Mouse (Mus musculus) lung, embryonic 14.5 days (tissue): ENCODE data around the gene Bptf. TPM values are rescaled to one million over a fixed set of nuclear protein-coding genes. Genes with fewer than 3 reads are reported as not detected.

ENCODE experiments used
- ATAC-seq: fragments of 200-750 bp; cut with Nextera tagmentation; 2 replicates; pipeline ENCODE4 v1.8.0; 2017; ENCODE audit warnings: mild to moderate bottlenecking, moderate TSS enrichment, moderate library complexity; ENCODE audit not compliant: insufficient read depth
- DNase-seq: peaks from one replicate; pipeline ENCODE4 v3.0.0-alpha.2; 2015
- H3K27ac ChIP-seq: fragments of 300-500 bp; sonication (generic); 2 replicates; pipeline ENCODE4 v1.5.1; 2014; ENCODE audit warnings: low read depth, mild to moderate bottlenecking, moderate library complexity
- H3K27me3 ChIP-seq: fragments of 300-500 bp; sonication (generic); 2 replicates; pipeline ENCODE4 v1.6.1; 2014; ENCODE audit warnings: low read length, control low read depth; ENCODE audit not compliant: insufficient read depth
- H3K36me3 ChIP-seq: fragments of 300-500 bp; sonication (generic); 2 replicates; pipeline ENCODE4 v1.6.1; 2014; ENCODE audit warnings: control low read depth; ENCODE audit not compliant: insufficient read depth
- H3K4me1 ChIP-seq: fragments of 300-500 bp; sonication (generic); 2 replicates; pipeline ENCODE4 v1.6.1; 2014; ENCODE audit warnings: antibody characterized with exemption, control low read depth; ENCODE audit not compliant: insufficient read depth
- H3K4me2 ChIP-seq: fragments of 300-500 bp; sonication (generic); 2 replicates; pipeline ENCODE4 v1.6.1; 2014; ENCODE audit warnings: mild to moderate bottlenecking
- H3K4me3 ChIP-seq: fragments of 300-500 bp; sonication (generic); 2 replicates; pipeline ENCODE4 v1.5.1; 2014; ENCODE audit warnings: low read depth, low read length
- H3K9ac ChIP-seq: fragments of 300-500 bp; sonication (generic); 2 replicates; pipeline ENCODE4 v1.6.1; 2014
- H3K9me3 ChIP-seq: fragments of 300-500 bp; sonication (generic); 2 replicates; pipeline ENCODE4 v1.6.1; 2016; ENCODE audit warnings: low read depth, low read length, control low read depth
- CTCF ChIP-seq: IDR thresholded peaks from 2 replicates; pipeline ENCODE4 v1.5.1; 2016; ENCODE audit warnings: antibody characterized with exemption, low read depth
- WGBS: fragments of 180-500 bp; shearing (Covaris S2); extraction: QIAGEN DNeasy Blood & Tissue Kit; methylation state at CpG from one replicate; pipeline ENCODE4 v1.1.7; 2014; 5-methylcytosine and 5-hydroxymethylcytosine counted together
- polyA plus RNA-seq: library from polyadenylated mRNA; unstranded; fragments of >200 nt; fragmentation: Nextera tagmentation; extraction: Ambion mirVana; gene quantifications from 2 replicates; pipeline ENCODE4 v1.2.1, GENCODE M21; 2014

Gene Bptf
- polyA plus RNA-seq, 1 experiment from 2014 or later, result 40.6 TPM

- DNase-seq (peak; percentile 51), ATAC-seq (peak; percentile 78)
- H3K36me3 ChIP-seq, result 0 out of 2 replicates have a peak, but pooled peaks cover 16% of the 10 kb centered on the region
- H3K4me3 ChIP-seq, result no peak overlapping the region
- peaks cover 14% of the 10 kb centered on the region for H3K4me1 ChIP-seq
- H3K4me2 ChIP-seq, result peak overlapping the region; percentile 20; the same call in 1 of the 2 replicates
- H3K27ac ChIP-seq, result peak overlapping the region; percentile 2; the same call in 1 of the 2 replicates
- 28% methylated on average over 7 of the region's 7 CpGs for WGBS
- no peaks in the 10 kb centered on the region for H3K9me3 ChIP-seq
- H3K9ac ChIP-seq, result no peak overlapping the region; the same call in 1 of the 2 replicates
- no peaks in the 10 kb centered on the region for H3K27me3 ChIP-seq
- TF ChIP-seq CTCF, result no peak
These were observed 7.6 kb downstream of the Bptf start for GRCm38 (mm10) chr11:107124327-107124731.

GRCm38 (mm10) chr11:107117789-107118188 lies 14.1 kb downstream of the Bptf start:
- no peak overlapping the region for H3K27ac ChIP-seq
- 81% methylated on average over 12 of the region's 12 CpGs for WGBS
- no peak for DNase-seq
- H3K4me2 ChIP-seq, result no peak overlapping the region
- 0 out of 2 replicates have a peak, but pooled peaks cover 8% of the 10 kb centered on the region for H3K36me3 ChIP-seq
- no peak for TF ChIP-seq CTCF
- no peaks in the 10 kb centered on the region for H3K27me3 ChIP-seq
- no peak for ATAC-seq
- peaks cover 12% of the 10 kb centered on the region for H3K4me1 ChIP-seq
- H3K9me3 ChIP-seq, result no peaks in the 10 kb centered on the region
- H3K4me3 ChIP-seq, result no peak overlapping the region
- H3K9ac ChIP-seq, result no peak overlapping the region

- peak overlapping the region; percentile 51 for H3K4me2 ChIP-seq
- TF ChIP-seq CTCF, result no peak
- H3K36me3 ChIP-seq, result peaks cover 21% of the 10 kb centered on the region
- DNase-seq (peak; percentile 67), ATAC-seq (peak; percentile 63; the same call in 1 of the 2 replicates)
- H3K9ac ChIP-seq, result peak overlapping the region; percentile 29
- H3K27ac ChIP-seq, result peak overlapping the region; percentile 80
- H3K27me3 ChIP-seq, result no peaks in the 10 kb centered on the region
- peak overlapping the region; percentile 9; the same call in 1 of the 2 replicates for H3K4me3 ChIP-seq
- peaks cover 12% of the 10 kb centered on the region for H3K4me1 ChIP-seq
- no peaks in the 10 kb centered on the region for H3K9me3 ChIP-seq
- 17% methylated on average over 10 of the region's 10 CpGs for WGBS
These were observed 17.9 kb downstream of the Bptf start for GRCm38 (mm10) chr11:107113881-107114557.

DNA sequence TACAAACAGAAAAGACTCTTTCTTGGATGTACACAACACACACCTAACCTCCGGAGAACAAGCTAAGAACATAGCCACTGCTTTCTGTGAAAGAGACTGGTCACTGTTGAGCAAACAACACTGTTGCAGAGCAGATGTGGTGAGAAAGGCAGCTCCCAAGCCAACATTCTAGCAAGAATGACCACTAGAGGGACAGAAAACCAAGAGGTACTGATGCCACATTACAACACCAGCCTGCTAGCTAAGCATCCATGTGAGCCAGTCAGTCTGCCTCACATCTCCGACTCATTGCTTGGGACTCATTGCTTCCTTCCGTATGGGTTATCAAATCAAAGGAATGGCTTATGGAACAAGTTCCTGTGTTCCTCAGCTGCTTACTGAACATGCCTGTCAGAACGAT lies 18.8 kb downstream of the Bptf start:
- Histone ChIP-seq H3K4me3 (no peak overlapping the region), H3K27ac (peak overlapping the region; percentile 24; the same call in 1 of the 2 replicates), H3K9ac (no peak overlapping the region), H3K36me3 (peaks cover 27% of the 10 kb centered on the region), H3K4me1 (peaks cover 12% of the 10 kb centered on the region), H3K27me3 (no peaks in the 10 kb centered on the region), H3K9me3 (no peaks in the 10 kb centered on the region), H3K4me2 (no peak overlapping the region; the same call in 1 of the 2 replicates)
- DNase-seq, result peak; percentile 79
- ATAC-seq, result no peak
- TF ChIP-seq CTCF, result peak; percentile 80
- WGBS, result 59% methylated on average over 4 of the region's 4 CpGs

GRCm38 (mm10) chr11:107109669-107110068 lies 22.3 kb downstream of the Bptf start:
- ATAC-seq (no peak), DNase-seq (no peak)
- Histone ChIP-seq H3K4me3 (no peak overlapping the region), H3K9ac (no peak overlapping the region), H3K4me1 (peaks cover 6% of the 10 kb centered on the region), H3K36me3 (peaks cover 27% of the 10 kb centered on the region), H3K27me3 (no peaks in the 10 kb centered on the region), H3K9me3 (no peaks in the 10 kb centered on the region), H3K27ac (no peak overlapping the region), H3K4me2 (no peak overlapping the region)
- 86% methylated on average over 8 of the region's 8 CpGs for WGBS
- no peak for TF ChIP-seq CTCF

DNA sequence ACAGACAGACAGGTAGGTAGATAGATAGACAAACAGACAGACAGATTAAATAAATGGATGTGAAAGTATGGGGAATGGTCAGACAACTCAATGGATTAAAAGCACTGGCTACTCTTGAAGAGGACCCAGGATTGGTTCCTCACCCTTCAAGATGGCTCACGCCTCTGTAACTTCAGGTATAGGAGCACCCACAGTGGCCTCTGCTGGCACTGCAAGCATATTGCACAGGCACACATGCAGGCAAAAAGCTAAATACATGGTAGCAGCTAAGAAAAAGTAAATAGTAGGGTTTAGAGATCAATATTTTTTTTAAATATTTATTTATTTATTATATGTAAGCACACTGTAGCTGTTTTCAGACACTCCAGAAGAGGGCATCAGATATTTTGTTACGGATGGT lies 23.0 kb downstream of the Bptf start:
- H3K4me3 ChIP-seq, result no peak overlapping the region
- H3K9me3 ChIP-seq, result no peaks in the 10 kb centered on the region
- H3K27ac ChIP-seq, result no peak overlapping the region
- H3K4me2 ChIP-seq, result no peak overlapping the region
- no peak overlapping the region for H3K9ac ChIP-seq
- H3K27me3 ChIP-seq, result no peaks in the 10 kb centered on the region
- WGBS, result 99% methylated on average over 2 of the region's 2 CpGs
- no peak for DNase-seq
- TF ChIP-seq CTCF, result peak; percentile 46
- no peak for ATAC-seq
- no peaks in the 10 kb centered on the region for H3K4me1 ChIP-seq
- H3K36me3 ChIP-seq, result peaks cover 27% of the 10 kb centered on the region

- TF ChIP-seq CTCF, result no peak
- DNase-seq (no peak), ATAC-seq (no peak)
- Histone ChIP-seq H3K9me3 (no peaks in the 10 kb centered on the region), H3K4me3 (no peak overlapping the region), H3K4me1 (peaks cover 9% of the 10 kb centered on the region), H3K4me2 (no peak overlapping the region), H3K9ac (no peak overlapping the region), H3K27ac (no peak overlapping the region), H3K27me3 (no peaks in the 10 kb centered on the region), H3K36me3 (peaks cover 27% of the 10 kb centered on the region)
- WGBS, result 77% methylated on average over 4 of the region's 4 CpGs
These were observed 24.2 kb downstream of the Bptf start for GRCm38 (mm10) chr11:107107725-107108078.
